Mouse (Mus musculus): ENCODE data around the gene Chd1. TPM values are rescaled to one million over a fixed set of nuclear protein-coding genes. Genes with fewer than 3 reads are reported as not detected.

The Chd1 gene
- 174 TPM for polyA plus RNA-seq (2017; shearing (Covaris generic))

GRCm38 (mm10) chr17:15704475-15705300 lies at the start of gene Chd1:
TSS of gene Chd1 (plus strand) at chr17:15704967.

Other genes with a start within 250 kb of the Chd1 start
- 211 TPM for gene Psmb1, start 205.2 kb upstream of the Chd1 start, polyA plus RNA-seq (2017; shearing (Covaris generic))
- gene Tbp, start 205.1 kb upstream of the Chd1 start, polyA plus RNA-seq (2017; shearing (Covaris generic)), result 42.6 TPM
- 61.7 TPM for gene Pdcd2, start 177.7 kb upstream of the Chd1 start, polyA plus RNA-seq (2017; shearing (Covaris generic))
- 9.8 TPM for gene Prdm9, start 140.6 kb upstream of the Chd1 start, polyA plus RNA-seq (2017; shearing (Covaris generic))
- gene Rgmb, start 126.1 kb downstream of the Chd1 start, polyA plus RNA-seq (2017; shearing (Covaris generic)), result 5.7 TPM